Mouse (Mus musculus): ENCODE measurements at regions not wholly inside any gene's neighbourhood (a gene's known extent, or its start where the extent isn't known, plus 50 kb on each side); places are given as distances from the start of the nearest gene placed in this dataset.

DNA sequence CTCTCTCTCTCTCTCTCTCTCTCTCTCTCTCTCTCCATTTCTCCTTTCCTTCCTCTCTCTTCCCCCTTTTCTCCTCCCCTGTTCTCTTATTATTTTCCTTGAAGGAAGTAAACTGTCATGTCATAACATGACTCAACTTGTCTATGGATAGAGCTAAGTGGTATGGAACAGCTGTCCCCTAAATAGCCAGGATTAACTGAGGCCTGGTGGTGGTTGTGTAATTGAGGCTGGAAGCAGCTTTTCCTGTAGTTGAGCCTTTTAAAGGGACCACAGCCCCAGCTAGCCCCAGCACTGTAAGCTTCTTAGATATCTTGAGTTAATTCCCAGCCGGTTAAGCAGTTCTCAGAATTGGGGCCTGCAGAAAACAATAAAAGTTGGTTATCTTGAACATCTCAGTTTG lies 243.7 kb upstream of the Nbea start:
- Histone ChIP-seq H3K36me3 (replicated peaks; ENCODE audit: control insufficient read depth, insufficient read depth, low read length) (no peaks in the 10 kb centered on the region), H3K27ac (ENCODE audit: low read depth) (no peak overlapping the region), H3K27me3 (ENCODE audit: control insufficient read depth, insufficient read depth, low read length) (no peaks in the 10 kb centered on the region), H3K4me1 (ENCODE audit: control insufficient read depth, insufficient read depth) (no peaks in the 10 kb centered on the region), H3K9me3 (replicated peaks; ENCODE audit: control insufficient read depth, low read length) (no peaks in the 10 kb centered on the region), H3K4me2 (ENCODE audit: low read depth, low read length) (no peak overlapping the region), H3K4me3 (ENCODE audit: low read depth, low read length) (no peak overlapping the region), H3K9ac (replicated peaks; ENCODE audit: low read depth, low read length) (no peak overlapping the region)
- 82% methylated on average over 1 of the region's 1 CpGs for WGBS
- TF ChIP-seq EP300 (IDR thresholded peaks at IDR 0.05; ENCODE audit: low read depth) (no peak), CTCF (IDR thresholded peaks at IDR 0.05; ENCODE audit: low read depth) (no peak)
- DNase-seq (ENCODE audit: low spot score) (no peak), ATAC-seq (ENCODE audit: insufficient read depth, low read depth) (no peak)

DNA sequence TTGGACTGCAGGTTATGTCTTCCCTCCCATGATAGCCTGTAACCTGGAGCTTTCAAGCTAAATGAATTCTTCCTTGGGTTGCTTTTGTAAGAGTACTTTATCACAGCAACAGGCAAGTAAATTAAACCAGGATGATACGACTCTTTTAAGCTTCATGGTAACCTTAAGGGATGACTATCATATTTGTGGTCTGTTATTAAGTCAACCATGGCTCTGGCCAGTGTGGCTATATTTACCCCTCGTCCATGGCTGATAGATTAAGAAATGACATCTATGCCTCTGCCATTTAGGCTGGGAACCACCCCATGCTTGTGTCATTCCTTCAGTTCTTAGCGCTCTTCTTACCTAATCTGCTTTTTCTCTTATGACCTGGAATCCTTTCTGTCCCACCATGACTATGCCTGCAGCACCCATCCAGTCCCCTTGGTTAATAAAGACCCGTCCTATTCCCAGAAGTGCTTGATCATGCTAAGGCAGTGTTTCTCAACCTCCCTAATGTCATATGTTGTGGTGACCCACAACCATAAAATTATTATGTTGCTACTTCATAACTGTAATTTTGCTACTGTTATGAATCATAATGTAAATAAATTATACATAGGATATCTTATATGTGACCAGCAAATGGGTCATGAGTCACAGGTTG lies 214.5 kb upstream of the Nbea start:
- H3K9ac ChIP-seq (replicated peaks; ENCODE audit: low read depth, low read length), result no peak overlapping the region
- H3K4me3 ChIP-seq (ENCODE audit: low read depth, low read length), result no peak overlapping the region
- no peaks in the 10 kb centered on the region for H3K36me3 ChIP-seq (replicated peaks; ENCODE audit: control insufficient read depth, insufficient read depth, low read length)
- H3K27ac ChIP-seq (ENCODE audit: low read depth), result no peak overlapping the region
- DNase-seq (ENCODE audit: low spot score), result no peak
- WGBS, result 82% methylated on average over 4 of the region's 4 CpGs
- H3K4me1 ChIP-seq (ENCODE audit: control insufficient read depth, insufficient read depth), result no peaks in the 10 kb centered on the region
- no peak overlapping the region for H3K4me2 ChIP-seq (ENCODE audit: low read depth, low read length)
- no peaks in the 10 kb centered on the region for H3K9me3 ChIP-seq (replicated peaks; ENCODE audit: control insufficient read depth, low read length)
- no peaks in the 10 kb centered on the region for H3K27me3 ChIP-seq (ENCODE audit: control insufficient read depth, insufficient read depth, low read length)
- TF ChIP-seq CTCF (IDR thresholded peaks at IDR 0.05; ENCODE audit: low read depth), result no peak
- no peak for TF ChIP-seq EP300 (IDR thresholded peaks at IDR 0.05; ENCODE audit: low read depth)
- no peak for ATAC-seq (ENCODE audit: insufficient read depth, low read depth)

DNA sequence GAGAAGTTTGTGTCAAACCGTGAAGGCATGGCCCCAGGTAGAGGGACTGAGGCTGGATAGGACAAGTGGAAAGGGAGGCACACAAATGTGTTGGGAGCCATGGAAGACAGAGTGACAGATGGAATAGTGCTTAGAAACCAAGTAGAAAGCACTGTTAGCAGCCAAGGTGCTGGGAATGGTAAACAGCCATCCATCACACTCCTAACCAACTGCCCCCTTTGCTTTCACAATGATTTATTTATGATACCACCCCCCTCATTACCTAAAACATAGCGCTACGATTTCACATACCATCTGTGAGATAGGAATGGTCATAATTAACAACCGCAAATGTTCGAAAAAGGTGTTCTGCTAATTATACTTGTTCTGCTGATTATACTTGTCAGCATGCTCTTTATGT lies 209.6 kb upstream of the Nbea start:
- WGBS, result 71% methylated on average over 5 of the region's 5 CpGs
- no peak overlapping the region for H3K27ac ChIP-seq (ENCODE audit: low read depth)
- no peaks in the 10 kb centered on the region for H3K27me3 ChIP-seq (ENCODE audit: control insufficient read depth, insufficient read depth, low read length)
- ATAC-seq (ENCODE audit: insufficient read depth, low read depth), result no peak
- TF ChIP-seq CTCF (IDR thresholded peaks at IDR 0.05; ENCODE audit: low read depth), result no peak
- TF ChIP-seq EP300 (IDR thresholded peaks at IDR 0.05; ENCODE audit: low read depth), result no peak
- H3K9me3 ChIP-seq (replicated peaks; ENCODE audit: control insufficient read depth, low read length), result no peaks in the 10 kb centered on the region
- no peak for DNase-seq (ENCODE audit: low spot score)
- no peak overlapping the region for H3K4me3 ChIP-seq (ENCODE audit: low read depth, low read length)
- H3K4me1 ChIP-seq (ENCODE audit: control insufficient read depth, insufficient read depth), result no peaks in the 10 kb centered on the region
- H3K4me2 ChIP-seq (ENCODE audit: low read depth, low read length), result no peak overlapping the region
- no peak overlapping the region for H3K9ac ChIP-seq (replicated peaks; ENCODE audit: low read depth, low read length)
- H3K36me3 ChIP-seq (replicated peaks; ENCODE audit: control insufficient read depth, insufficient read depth, low read length), result no peaks in the 10 kb centered on the region

DNA sequence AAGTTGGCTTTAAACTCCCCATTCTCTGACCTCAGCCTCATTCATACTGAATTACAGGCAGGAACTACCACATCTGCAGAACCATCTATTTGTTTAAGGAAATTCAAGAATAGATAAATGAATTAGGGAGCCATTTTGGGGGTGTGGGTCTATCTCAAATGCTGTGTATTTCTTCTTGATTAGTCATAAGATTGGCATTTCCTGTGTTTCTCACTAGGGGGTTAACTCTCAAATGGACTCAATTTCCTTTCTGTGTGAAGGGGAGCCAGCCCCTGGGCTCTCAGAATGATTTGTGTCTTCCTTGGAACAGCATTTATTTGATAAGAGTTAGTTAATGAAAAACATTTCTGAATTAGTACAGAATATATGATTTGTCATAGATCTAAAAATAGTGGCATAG lies 196.8 kb upstream of the Nbea start:
- H3K9ac ChIP-seq (replicated peaks; ENCODE audit: low read depth, low read length), result no peak overlapping the region
- H3K4me3 ChIP-seq (ENCODE audit: low read depth, low read length), result no peak overlapping the region
- TF ChIP-seq CTCF (IDR thresholded peaks at IDR 0.05; ENCODE audit: low read depth), result no peak
- TF ChIP-seq EP300 (IDR thresholded peaks at IDR 0.05; ENCODE audit: low read depth), result no peak
- H3K4me1 ChIP-seq (ENCODE audit: control insufficient read depth, insufficient read depth), result no peaks in the 10 kb centered on the region
- H3K27me3 ChIP-seq (ENCODE audit: control insufficient read depth, insufficient read depth, low read length), result no peaks in the 10 kb centered on the region
- H3K36me3 ChIP-seq (replicated peaks; ENCODE audit: control insufficient read depth, insufficient read depth, low read length), result no peaks in the 10 kb centered on the region
- no peak overlapping the region for H3K4me2 ChIP-seq (ENCODE audit: low read depth, low read length)
- no peaks in the 10 kb centered on the region for H3K9me3 ChIP-seq (replicated peaks; ENCODE audit: control insufficient read depth, low read length)
- DNase-seq (ENCODE audit: low spot score) (no peak), ATAC-seq (ENCODE audit: insufficient read depth, low read depth) (no peak)
- no peak overlapping the region for H3K27ac ChIP-seq (ENCODE audit: low read depth)

DNA sequence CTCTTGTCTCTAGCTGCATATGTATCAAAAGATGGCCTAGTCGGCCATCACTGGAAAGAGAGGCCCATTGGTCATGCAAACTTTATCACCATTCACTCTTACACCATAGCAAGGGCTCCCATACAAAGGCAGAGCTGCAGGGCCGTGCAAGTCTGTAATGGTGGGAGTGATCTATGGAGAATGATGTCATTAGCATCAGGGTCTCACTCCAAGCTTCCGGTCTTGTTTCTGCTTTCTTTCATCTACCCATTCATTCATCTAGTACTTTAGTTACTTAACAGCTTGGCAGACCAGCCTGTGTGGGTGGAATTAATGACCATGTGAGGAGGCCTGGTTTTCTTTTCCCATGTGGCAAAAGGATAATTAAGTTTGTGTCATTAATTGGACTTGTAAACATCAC lies 196.0 kb upstream of the Nbea start:
- DNase-seq (ENCODE audit: low spot score) (no peak), ATAC-seq (ENCODE audit: insufficient read depth, low read depth) (no peak)
- 61% methylated on average over 3 of the region's 3 CpGs for WGBS
- no peak overlapping the region for H3K27ac ChIP-seq (ENCODE audit: low read depth)
- no peaks in the 10 kb centered on the region for H3K36me3 ChIP-seq (replicated peaks; ENCODE audit: control insufficient read depth, insufficient read depth, low read length)
- H3K9me3 ChIP-seq (replicated peaks; ENCODE audit: control insufficient read depth, low read length), result no peaks in the 10 kb centered on the region
- no peak overlapping the region for H3K4me2 ChIP-seq (ENCODE audit: low read depth, low read length)
- no peak overlapping the region for H3K4me3 ChIP-seq (ENCODE audit: low read depth, low read length)
- TF ChIP-seq EP300 (IDR thresholded peaks at IDR 0.05; ENCODE audit: low read depth) (no peak), CTCF (IDR thresholded peaks at IDR 0.05; ENCODE audit: low read depth) (no peak)
- no peaks in the 10 kb centered on the region for H3K27me3 ChIP-seq (ENCODE audit: control insufficient read depth, insufficient read depth, low read length)
- H3K9ac ChIP-seq (replicated peaks; ENCODE audit: low read depth, low read length), result no peak overlapping the region
- H3K4me1 ChIP-seq (ENCODE audit: control insufficient read depth, insufficient read depth), result no peaks in the 10 kb centered on the region

DNA sequence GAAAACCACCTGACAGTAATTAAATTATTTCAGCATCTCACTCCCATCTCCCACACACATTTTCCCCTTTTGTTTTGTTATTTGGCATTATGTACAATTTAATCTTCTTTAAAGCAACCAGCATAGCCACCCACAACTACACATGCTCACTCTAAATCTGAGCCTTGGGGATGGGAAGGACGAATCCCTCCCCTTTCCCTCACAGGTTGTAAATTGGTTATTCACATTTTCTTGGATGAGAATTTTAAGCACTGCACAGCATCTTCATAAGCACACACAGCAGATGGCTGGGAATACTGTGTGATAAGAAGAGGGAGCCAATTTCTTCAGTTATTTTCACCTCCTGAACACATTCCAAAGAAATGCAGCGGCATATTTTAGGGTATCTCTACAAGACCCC lies 179.0 kb upstream of the Nbea start:
- Histone ChIP-seq H3K4me2 (ENCODE audit: low read depth, low read length) (no peak overlapping the region), H3K36me3 (replicated peaks; ENCODE audit: control insufficient read depth, insufficient read depth, low read length) (no peaks in the 10 kb centered on the region), H3K4me1 (ENCODE audit: control insufficient read depth, insufficient read depth) (no peaks in the 10 kb centered on the region), H3K9me3 (replicated peaks; ENCODE audit: control insufficient read depth, low read length) (no peaks in the 10 kb centered on the region), H3K27ac (ENCODE audit: low read depth) (no peak overlapping the region), H3K9ac (replicated peaks; ENCODE audit: low read depth, low read length) (no peak overlapping the region), H3K4me3 (ENCODE audit: low read depth, low read length) (no peak overlapping the region), H3K27me3 (ENCODE audit: control insufficient read depth, insufficient read depth, low read length) (no peaks in the 10 kb centered on the region)
- TF ChIP-seq CTCF (IDR thresholded peaks at IDR 0.05; ENCODE audit: low read depth) (no peak), EP300 (IDR thresholded peaks at IDR 0.05; ENCODE audit: low read depth) (no peak)
- ATAC-seq (ENCODE audit: insufficient read depth, low read depth) (no peak), DNase-seq (ENCODE audit: low spot score) (no peak)
- 69% methylated on average over 2 of the region's 2 CpGs for WGBS

Measured in heart, postnatal 0 days (tissue).